Mouse (Mus musculus): ENCODE data around the gene Syt9.

DNA sequence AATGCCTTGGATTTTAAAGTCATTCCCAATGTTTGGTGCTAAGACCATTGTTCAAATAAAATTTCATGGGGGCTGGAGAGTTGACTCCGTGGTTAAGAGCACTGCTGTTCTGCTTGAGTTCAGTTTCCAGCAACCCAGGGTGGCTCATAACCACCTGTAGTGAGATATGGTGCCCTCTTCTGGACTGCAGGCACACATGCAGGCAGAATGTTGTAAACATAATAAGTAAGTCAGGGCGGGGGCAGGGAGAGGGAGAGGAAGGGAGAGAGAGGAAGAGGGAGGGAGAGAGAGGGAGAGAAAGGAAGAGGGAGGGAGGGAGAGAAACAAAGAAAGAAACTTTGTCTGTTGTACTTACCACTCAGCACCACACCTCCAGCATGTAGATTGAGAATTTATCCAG is 203.3 kb downstream of the Syt9 start:
- TF ChIP-seq CTCF (IDR thresholded peaks at IDR 0.05; ENCODE audit: borderline replicate concordance, insufficient read depth, low read length), result no peak
- no peak for TF ChIP-seq POLR2A (IDR thresholded peaks at IDR 0.05; ENCODE audit: low read depth, low read length)

Measured in embryonic fibroblast, embryonic 13.5 days (primary cell).